Mouse (Mus musculus) olfactory bulb, adult 2 months (tissue): ENCODE measurements at regions not wholly inside any gene's neighbourhood (a gene's known extent, or its start where the extent isn't known, plus 50 kb on each side); places are given as distances from the start of the nearest gene placed in this dataset.

Experiments
- H3K27ac ChIP-seq: fragments of 200-500 bp; 2 replicates; pipeline ENCODE4 v1.5.1; 2012; ENCODE audit warnings: low read depth, low read length; ENCODE audit not compliant: insufficient read depth
- H3K4me1 ChIP-seq: fragments of 200-500 bp; 2 replicates; pipeline ENCODE4 v1.6.1; 2012; ENCODE audit warnings: low read length; ENCODE audit not compliant: control insufficient read depth, insufficient read depth
- H3K4me3 ChIP-seq: fragments of 200-500 bp; 2 replicates; pipeline ENCODE4 v1.5.1; 2012; ENCODE audit warnings: mild to moderate bottlenecking, low read depth, low read length, moderate library complexity; ENCODE audit not compliant: insufficient read depth
- CTCF ChIP-seq: fragments of 200-500 bp; IDR thresholded peaks from 2 replicates; pipeline ENCODE4 v1.5.1; 2012; ENCODE audit warnings: low read depth, mild to moderate bottlenecking, low read length, moderate library complexity; ENCODE audit not compliant: insufficient read depth
- POLR2A ChIP-seq: fragments of 200-500 bp; IDR thresholded peaks from 2 replicates; pipeline ENCODE4 v1.6.1; 2012; ENCODE audit warnings: mild to moderate bottlenecking, low read depth, low read length, moderate library complexity; ENCODE audit not compliant: insufficient read depth
- WGBS: fragments of 180-500 bp; shearing (Covaris S2); methylation state at CpG from one replicate; pipeline ENCODE4 v1.1.7; 2018; 5-methylcytosine and 5-hydroxymethylcytosine counted together

DNA sequence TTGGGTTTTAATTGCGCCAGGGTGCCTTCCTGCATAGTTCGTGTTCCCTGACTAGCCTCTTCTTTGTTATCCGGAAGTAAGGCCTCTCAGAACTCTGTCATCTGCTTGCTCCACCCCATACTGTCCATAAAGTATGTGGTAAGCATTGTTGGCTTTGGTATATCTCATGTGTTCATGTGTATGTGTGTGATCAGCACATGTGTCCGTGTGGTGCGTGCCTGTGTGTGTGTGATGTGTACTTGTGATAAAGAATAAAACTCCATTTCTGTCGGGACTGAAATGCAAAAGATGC is 135.3 kb downstream of the Enc1 start:
- WGBS: 72% methylated on average over 6 of the region's 6 CpGs
- Histone ChIP-seq H3K4me1 (no peaks in the 10 kb centered on the region; the same call in 1 of the 2 replicates), H3K27ac (no peak overlapping the region), H3K4me3 (no peak overlapping the region)
- TF ChIP-seq POLR2A (no peak), CTCF (no peak)

DNA sequence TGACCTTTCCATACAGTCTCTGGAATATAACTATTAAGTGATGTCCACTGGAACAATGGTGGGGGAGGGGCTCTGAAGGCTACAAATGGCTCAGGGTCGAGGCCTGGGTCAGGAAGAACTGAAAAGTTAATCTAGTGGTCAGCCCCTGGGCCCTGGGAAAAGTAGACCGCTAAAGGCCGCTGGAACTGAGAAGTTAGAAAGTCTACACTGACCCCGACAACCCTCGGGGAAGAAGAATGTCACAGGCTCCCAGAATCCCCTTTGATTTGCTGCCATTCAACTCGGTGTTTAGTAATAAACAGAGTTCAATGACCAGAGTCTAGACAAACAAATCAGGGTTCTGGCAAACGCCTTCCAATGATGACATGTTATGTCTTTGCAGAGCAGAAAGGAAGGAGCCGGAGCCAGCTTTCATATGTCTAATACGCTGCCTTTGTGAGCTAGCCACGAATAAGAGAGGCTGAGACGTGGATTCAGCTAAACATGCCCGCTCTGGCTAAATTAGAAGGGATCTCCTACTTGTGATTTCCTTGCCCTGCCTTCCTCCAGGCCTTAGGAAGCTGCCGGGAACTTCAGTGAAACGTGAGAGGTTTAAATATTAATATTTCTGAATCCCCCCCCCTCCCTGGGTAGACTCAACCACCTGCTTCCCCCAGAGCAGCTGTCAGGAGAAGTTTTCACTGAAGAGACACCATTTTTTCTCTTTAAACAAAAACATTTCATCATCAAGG is 134.8 kb downstream of the Enc1 start:
- whole genome bisulfite sequencing: 68% methylated on average over 14 of the region's 14 CpGs
- Histone ChIP-seq H3K4me1 (no peaks in the 10 kb centered on the region; the same call in 1 of the 2 replicates), H3K27ac (no peak overlapping the region), H3K4me3 (no peak overlapping the region)
- TF ChIP-seq CTCF (no peak), POLR2A (no peak)

DNA sequence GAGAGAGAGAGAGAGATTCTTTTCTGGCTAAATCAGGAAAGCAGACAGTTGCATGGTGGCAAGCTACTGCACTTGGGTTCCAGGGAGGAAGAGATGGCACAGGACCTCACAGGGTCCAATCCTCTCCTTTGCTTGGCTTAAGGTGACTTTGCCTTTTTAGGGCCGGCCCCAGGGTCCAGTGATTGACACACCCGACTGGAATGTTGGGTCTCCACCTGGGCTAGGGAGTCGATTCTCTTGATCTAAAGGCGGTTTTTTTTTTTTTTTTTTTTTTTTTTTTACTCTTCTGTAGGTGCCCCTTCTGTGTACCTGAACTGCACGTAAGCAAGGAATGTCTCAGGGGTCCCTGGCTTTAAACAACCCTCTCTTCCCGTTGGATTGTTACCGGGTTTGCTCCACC is 131.4 kb downstream of the Enc1 start:
- 71% methylated on average over 7 of the region's 7 CpGs for WGBS
- H3K4me1 ChIP-seq: no peaks in the 10 kb centered on the region; the same call in 1 of the 2 replicates
- TF ChIP-seq CTCF (no peak), POLR2A (no peak)
- H3K4me3 ChIP-seq: no peak overlapping the region
- no peak overlapping the region for H3K27ac ChIP-seq

DNA sequence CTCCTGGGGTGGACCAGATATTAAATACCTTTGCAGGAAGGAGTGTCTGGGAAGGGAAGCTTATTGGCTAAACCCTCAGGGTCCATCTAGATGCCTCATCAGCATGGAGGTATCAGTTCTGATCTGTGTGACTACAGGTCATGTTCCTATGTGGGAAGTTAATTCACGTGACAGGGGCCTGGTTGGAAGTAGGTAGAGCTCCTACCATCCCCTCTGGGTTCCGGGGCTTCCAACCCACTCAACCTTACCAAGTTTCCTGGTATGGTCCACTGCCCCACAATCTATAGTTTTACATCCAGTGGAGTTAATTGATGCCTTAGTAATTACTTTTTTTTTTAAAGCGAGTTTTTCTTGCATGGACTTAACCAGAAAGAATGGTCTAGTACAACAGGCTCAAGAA is 130.3 kb downstream of the Enc1 start:
- TF ChIP-seq CTCF: no peak
- no peak for TF ChIP-seq POLR2A
- 95% methylated on average over 3 of the region's 3 CpGs for WGBS
- no peak overlapping the region for H3K27ac ChIP-seq
- no peak overlapping the region for H3K4me3 ChIP-seq
- H3K4me1 ChIP-seq: no peaks in the 10 kb centered on the region; the same call in 1 of the 2 replicates

DNA sequence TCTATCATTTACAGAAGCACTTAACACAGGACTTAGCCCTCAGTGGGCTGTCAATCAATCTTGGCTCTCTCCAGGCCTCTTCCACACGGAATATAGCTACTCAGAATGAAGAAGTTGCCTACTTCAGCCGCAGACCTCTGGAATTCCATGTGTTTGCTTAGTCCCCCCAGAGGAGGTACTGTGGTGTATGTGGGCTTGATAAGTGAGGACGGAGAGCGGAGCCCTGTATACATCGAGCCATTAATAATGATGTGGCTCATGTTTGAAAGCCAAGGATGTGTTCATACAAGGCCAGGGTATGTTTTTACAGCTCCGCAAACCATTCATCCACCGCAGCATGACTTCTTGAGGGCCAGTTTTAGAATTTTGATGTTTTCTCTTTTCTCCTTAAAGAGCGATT is 125.8 kb downstream of the Enc1 start:
- H3K27ac ChIP-seq: no peak overlapping the region
- no peak for TF ChIP-seq CTCF
- TF ChIP-seq POLR2A: no peak
- WGBS: 95% methylated on average over 8 of the region's 8 CpGs
- 0 out of 2 replicates have a peak, but pooled peaks cover 3% of the 10 kb centered on the region for H3K4me1 ChIP-seq
- no peak overlapping the region for H3K4me3 ChIP-seq

DNA sequence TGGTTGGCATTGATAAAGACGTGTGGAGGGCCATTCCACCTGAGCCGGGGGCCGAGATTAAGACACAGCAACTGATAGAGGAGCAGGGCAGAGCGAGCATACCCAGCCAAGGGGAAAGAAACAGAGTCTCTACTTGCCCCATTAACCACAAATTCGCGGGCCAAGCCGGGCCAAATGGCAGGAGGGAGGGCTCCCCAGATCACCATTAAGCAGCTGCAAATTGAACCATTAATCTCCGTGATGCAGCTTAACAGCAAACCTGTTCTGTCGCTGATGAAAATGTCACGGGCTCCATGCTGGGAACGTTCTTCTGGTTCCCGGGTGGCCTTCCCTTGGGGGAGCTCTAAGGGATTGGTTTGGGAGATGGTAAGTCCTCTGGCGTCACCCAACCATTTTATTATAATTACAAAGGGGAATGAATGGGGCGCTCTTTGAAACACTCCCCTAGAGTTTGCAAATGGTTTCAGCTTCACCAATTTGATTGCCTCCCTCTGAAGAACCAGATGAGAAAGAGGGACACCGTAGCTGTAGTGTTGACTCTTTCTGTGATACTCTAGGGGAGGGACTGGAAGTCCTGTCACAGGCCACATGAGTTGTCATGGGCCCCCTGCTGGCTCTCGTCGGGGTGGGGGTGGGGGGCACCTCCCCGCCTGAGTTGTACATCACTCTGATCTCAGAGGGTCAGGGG is 124.8 kb downstream of the Enc1 start:
- Histone ChIP-seq H3K27ac (no peak overlapping the region), H3K4me1 (0 out of 2 replicates have a peak, but pooled peaks cover 3% of the 10 kb centered on the region), H3K4me3 (no peak overlapping the region)
- TF ChIP-seq CTCF: no peak
- no peak for TF ChIP-seq POLR2A
- 52% methylated on average over 18 of the region's 18 CpGs for WGBS

DNA sequence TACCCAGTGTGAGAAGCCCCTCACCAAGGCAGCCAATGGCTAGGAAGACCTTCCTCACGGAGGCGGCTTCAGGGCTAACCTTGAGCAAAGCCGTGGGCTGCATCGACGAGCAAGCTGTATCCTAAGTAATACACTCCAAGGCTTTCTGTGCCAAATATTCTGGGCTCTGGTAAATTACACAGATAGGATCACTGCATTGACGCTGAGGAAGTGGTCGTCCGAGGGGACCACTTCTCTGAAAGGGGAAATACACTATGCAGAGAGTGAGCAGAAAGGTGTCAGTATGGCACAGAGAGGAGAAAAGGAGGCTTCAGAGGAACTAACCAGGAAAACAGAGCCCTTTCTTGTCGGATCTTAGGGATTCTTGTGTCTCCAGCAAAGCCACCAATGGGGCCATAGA is 124.1 kb downstream of the Enc1 start:
- TF ChIP-seq POLR2A: no peak
- no peak for TF ChIP-seq CTCF
- 86% methylated on average over 9 of the region's 9 CpGs for WGBS
- Histone ChIP-seq H3K4me3 (no peak overlapping the region), H3K27ac (no peak overlapping the region), H3K4me1 (0 out of 2 replicates have a peak, but pooled peaks cover 3% of the 10 kb centered on the region)

DNA sequence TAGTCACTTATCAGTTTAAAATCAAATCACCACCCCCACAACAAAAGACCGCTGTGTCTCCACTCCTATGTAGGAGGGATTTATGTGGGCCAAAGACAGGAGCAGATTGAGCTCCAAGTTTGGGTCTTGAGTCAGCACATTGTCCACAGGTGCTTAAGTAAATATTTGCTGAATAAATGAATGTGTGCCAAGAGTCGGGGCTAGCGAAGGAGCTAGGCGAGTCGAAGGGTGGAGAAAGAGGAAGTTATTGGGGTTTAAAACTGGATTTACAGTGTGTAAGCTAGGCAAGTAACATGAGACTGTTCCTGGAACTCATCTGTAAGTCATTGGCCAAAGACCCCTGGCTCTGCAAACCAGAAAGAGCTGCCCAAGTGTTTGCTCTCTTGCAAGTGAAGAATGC is 122.9 kb downstream of the Enc1 start:
- 0 out of 2 replicates have a peak, but pooled peaks cover 3% of the 10 kb centered on the region for H3K4me1 ChIP-seq
- WGBS: 87% methylated on average over 5 of the region's 5 CpGs
- no peak for TF ChIP-seq CTCF
- no peak for TF ChIP-seq POLR2A
- no peak overlapping the region for H3K27ac ChIP-seq
- no peak overlapping the region for H3K4me3 ChIP-seq

DNA sequence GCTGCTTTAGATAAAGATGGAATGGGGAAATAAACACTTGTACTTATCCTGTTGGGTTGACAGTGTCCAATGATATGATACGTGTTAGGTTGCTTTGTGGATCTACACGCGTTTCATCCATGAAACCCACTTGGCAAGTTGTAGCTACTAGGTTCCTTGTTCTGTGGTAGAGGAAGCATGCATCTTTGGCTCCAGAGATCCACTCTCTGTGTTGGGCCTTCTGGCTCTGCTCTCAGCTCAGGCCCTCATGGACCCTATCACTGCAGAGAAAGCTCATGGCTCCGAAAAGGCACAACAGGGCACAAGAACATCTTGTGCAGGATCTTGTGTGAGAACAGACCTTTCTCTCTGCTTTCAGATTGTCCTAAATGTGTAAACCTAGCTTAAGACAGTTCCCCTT is 122.3 kb downstream of the Enc1 start:
- Histone ChIP-seq H3K27ac (no peak overlapping the region), H3K4me3 (no peak overlapping the region), H3K4me1 (0 out of 2 replicates have a peak, but pooled peaks cover 3% of the 10 kb centered on the region)
- TF ChIP-seq CTCF: no peak
- TF ChIP-seq POLR2A: no peak
- WGBS: 98% methylated on average over 4 of the region's 4 CpGs

DNA sequence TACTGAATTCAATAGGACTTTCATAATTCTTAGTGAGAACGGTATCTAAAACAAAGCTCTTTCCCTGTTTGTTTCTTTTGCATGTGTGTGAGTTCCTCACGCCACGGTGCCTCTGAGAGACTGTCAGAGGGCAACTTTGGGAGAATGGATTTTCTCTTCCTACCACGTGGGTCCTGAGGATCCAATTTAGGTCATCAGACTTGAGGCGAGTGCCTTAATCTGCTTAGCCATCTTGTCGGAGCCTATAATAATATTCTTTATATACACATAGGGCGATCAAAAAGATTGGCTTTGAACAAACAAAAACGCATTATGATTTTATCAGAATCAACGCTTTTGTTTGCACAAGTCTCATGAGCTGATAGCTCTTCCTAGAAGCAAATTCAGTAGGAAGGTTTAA is 119.6 kb downstream of the Enc1 start:
- H3K4me1 ChIP-seq: 0 out of 2 replicates have a peak, but pooled peaks cover 2% of the 10 kb centered on the region
- 91% methylated on average over 9 of the region's 9 CpGs for WGBS
- H3K27ac ChIP-seq: no peak overlapping the region
- H3K4me3 ChIP-seq: no peak overlapping the region
- TF ChIP-seq POLR2A: no peak
- no peak for TF ChIP-seq CTCF
